Mouse (Mus musculus) erythroblast, adult 5-6 weeks (primary cell): ENCODE measurements around the gene Camk2g. TPM values are rescaled to one million over a fixed set of nuclear protein-coding genes. Genes with fewer than 3 reads are reported as not detected.

Experiments used
- ATAC-seq: replicated peaks from 2 replicates; pipeline ENCODE4 v1.8.0; 2016; ENCODE audit warnings: moderate number of reproducible peaks, mild to moderate bottlenecking, moderate TSS enrichment, inconsistent platforms; ENCODE audit not compliant: poor library complexity, low FRiP score, severe bottlenecking
- total RNA-seq, 2 experiments: library from RNA; stranded (forward) in 1 of 2; stranded (reverse) in 1 of 2; fragments of 150-400 nt in 1 of 2; fragments of 200-764, 138-1000 nt in 1 of 2; gene quantifications; 2 replicates each; pipeline versions ENCODE4 v1.2.3 to v1.2.4; 2015 to 2017; ENCODE audit warnings: low replicate concordance in 2 of 2

The Camk2g gene
- total RNA-seq, 2 experiments from 2014 or later, result 9.8 to 14.6 TPM

GRCm38 (mm10) chr14:20789593-20789992 lies 4.3 kb downstream of the Camk2g start:
- ATAC-seq, result no peak

DNA sequence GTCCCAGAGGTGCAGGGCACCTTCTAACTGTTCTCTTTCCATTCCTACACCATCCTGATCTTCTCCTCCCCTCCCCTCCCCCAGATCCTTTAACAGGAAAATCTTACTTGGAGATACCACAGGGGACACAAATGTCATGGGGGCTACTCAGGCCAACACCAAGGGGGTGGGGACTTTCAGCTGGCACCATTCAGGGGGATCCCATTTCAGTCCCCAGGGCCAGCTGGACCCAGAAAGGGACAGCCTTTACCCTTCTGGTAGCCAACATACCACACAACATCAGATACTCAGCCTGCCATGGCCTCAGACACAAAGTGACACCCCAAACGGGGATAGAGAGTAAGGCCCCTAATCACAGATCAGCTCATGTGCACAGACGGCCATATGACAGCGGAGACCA lies 5.7 kb downstream of the Camk2g start:
- ATAC-seq, result no peak

DNA sequence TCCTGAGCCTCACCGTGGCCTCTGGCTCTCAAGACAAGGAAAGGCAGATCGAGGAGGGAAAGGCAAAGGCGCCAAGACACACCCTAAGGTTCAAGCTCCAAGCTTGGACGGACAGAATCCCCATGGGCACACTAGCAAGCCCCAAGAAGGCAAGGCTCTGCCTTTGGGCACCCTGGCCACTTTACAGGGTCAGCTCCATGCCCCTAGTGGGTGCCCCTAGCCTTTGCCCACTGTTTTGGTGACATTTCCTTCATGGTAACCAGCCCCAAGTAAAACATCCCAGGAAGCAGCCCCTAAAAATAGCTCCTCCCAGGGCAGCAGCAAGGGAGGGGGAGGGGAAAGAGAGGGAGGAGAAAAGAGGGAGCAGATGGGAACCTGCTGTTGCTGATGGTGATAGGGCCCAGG lies 7.3 kb downstream of the Camk2g start:
- no peak for ATAC-seq

GRCm38 (mm10) chr14:20786020-20786419 lies 7.9 kb downstream of the Camk2g start:
- ATAC-seq, result no peak

GRCm38 (mm10) chr14:20785231-20785630 lies 8.7 kb downstream of the Camk2g start:
- ATAC-seq, result no peak

DNA sequence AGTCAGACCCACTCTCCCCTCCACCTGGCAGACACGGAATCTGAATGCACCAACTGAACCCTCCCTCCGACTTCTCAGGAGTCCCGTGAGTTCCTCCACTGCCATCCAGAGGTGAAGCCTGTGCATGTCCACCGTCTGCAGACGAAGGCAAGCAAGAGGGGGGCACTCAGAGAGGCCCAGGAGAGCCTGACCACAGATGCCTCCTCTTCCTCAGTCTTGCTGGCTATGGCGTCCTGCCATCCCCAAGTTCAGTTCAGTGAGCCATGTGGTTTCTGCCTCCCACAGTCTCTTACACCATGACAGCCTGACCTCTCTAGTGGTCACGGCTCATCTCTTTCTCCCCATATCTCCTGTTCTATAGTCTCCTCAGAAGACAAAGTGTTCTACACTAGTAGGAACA lies 9.2 kb downstream of the Camk2g start:
- no peak for ATAC-seq

- no peak for ATAC-seq
Measured at GRCm38 (mm10) chr14:20783526-20783925, 10.4 kb downstream of the Camk2g start.

DNA sequence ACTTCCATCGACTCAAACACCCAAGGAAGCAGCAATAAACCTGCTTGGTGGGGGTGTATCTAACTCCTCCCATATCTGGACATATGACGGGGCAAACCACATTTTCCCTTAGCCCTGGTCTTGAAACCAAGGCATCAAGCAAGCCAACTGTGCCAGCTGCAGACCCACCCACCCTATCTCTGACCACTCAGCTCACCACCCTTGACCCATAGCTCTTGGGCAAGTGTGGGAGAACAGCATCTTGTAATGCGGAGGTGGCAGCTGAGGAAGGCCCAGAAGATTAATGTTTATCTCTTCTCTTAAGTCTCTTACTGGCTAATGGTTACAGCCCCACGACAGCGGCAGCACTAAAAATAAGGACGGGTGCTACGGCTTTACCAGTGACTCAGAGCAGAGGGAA lies 11.0 kb downstream of the Camk2g start:
- no peak for ATAC-seq

GRCm38 (mm10) chr14:20780217-20780616 lies 13.7 kb downstream of the Camk2g start:
- no peak for ATAC-seq

DNA sequence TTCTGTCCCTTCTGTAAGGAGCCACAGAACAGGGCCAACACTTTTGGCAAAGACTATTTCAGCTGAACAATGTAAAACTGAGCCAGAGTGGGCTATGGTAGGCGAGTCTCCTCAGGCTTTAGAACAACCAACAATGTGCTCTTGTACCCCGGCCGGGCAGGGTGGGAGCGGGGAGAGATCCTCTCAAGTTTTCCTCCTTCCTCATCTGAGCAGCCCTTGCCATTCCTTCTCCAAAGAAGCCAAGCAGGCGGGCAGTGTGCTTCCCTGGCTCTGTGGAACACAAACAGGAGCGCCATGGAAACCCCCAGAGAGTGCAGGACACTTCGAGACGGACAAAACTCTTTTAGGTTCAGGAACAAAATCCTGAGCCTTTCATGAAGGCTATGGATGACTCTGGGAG lies 15.4 kb downstream of the Camk2g start:
- ATAC-seq, result no peak

GRCm38 (mm10) chr14:20775661-20776060 lies 18.2 kb downstream of the Camk2g start:
- no peak for ATAC-seq

GRCm38 (mm10) chr14:20773410-20773809 lies 20.5 kb downstream of the Camk2g start:
- no peak for ATAC-seq

GRCm38 (mm10) chr14:20772808-20773207 lies 21.1 kb downstream of the Camk2g start:
- no peak for ATAC-seq

- ATAC-seq, result no peak
Measured at GRCm38 (mm10) chr14:20771941-20772340, 21.9 kb downstream of the Camk2g start.

DNA sequence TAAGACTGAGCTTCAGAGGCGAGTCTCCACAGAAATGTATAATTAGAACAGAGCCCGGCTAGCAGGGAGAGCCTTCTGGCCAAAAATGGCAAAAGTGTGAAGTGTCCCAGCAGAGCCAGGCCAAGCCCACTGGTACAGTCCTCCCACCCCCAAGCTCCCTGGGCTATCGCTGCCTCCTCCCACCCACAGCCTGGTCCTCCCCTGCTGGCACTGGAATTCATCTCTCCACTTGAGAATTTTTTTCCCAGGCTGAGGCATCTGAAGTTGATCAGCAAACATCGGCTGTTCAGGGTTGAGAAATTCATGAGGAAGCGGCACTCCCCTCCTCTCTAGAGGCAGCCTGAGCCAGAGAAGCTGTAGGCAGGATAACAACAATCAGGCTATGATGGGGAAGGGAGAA lies 25.3 kb downstream of the Camk2g start:
- ATAC-seq, result no peak

DNA sequence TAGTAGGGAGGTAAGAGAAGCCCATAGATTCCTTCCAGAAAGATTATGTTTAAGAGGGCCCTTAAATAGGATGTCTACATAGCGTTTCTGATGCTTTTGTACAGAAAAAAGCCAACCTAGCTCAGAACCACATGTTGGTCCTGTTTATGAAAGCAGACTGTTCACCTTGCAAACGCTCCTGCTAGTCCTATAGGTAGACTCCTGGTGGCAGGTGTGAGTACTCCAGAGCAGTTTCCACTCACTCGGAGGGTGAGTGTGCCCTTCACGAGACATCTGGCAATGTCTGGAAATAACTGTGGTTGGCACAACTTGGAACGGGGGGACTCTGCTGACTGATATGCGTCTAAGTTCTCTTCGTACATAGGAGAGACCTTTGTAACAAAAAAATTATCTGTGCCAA lies 26.0 kb downstream of the Camk2g start:
- ATAC-seq, result no peak

DNA sequence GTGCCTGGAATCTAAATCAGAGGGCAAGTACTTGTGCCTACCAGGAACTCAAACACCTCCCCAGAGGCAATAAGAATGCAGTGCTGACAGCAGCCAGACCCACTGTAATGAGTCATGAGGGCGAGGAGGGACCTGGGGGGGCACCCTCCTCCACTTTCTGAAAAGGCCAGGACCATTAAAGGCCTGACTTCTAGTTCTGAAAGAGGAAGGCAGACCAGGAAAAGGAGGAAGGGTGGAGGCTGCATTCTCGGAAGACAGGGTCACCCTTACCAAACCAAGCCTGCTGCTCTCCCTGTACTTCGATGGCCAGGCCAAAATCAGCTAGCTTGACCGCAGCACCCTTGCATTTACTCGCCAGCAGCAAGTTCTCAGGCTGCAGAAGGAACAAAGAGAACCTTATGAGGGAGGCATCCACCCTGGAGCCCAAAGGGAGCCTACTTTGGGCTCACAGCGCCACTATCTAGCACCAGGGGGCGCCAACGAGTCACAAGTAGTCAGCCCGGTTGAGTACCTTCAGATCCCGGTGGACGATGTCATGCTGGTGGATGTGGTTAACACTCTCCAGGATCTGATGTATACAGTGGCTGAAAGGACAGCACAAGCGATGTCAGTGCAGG lies 28.1 kb downstream of the Camk2g start:
- peak; percentile 84 for ATAC-seq

DNA sequence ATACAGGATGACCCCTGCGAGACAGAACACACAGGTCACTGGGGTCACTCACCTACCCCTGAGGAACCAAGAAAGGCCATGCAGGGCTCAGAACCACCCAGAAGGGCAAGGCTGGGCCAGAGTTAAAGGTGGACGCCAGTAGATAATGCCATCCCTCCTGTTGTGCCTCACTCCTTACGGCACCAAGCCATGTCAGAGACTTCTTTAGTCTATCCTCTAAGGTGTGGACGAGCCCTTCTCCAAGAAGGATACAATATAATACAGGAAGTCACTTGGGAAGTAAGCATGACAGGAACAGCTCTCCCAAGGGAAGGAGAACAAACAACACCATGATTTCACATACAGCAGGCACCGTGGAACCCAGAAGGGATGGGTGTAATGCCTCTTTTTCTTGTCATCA lies 28.9 kb downstream of the Camk2g start:
- ATAC-seq, result no peak

DNA sequence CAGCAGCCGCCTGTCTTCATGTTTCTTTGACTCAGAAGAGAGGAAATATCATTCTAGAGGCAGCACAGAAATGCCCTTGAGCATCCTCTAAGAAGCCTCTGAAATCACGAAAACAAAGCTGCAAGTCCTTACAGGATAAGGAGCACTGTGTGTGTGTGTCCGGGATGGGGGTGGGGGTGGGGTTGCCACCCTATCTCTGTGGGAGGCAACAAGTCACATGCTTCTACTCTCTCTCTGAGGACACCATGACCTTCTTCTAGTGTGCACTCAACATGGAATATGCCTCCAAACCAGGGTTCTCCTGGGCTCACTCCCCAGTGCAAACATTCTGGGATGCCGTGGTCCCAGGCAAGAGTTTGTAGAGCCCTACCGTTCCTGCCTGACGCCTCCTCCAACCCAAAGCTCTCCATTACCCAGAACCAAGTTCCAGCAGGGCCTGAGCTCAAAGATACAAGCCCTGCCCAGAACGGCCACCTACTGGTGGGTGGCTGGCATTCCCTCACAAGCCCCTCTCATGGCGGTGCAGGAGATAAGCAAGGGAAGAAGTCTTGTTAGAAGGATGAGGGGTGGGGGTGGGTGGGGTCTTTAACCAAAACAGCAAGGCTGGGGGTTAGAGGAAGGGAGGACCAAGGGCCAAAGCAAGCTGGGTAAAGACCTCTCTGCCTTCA lies 35.0 kb downstream of the Camk2g start:
- ATAC-seq, result no peak

DNA sequence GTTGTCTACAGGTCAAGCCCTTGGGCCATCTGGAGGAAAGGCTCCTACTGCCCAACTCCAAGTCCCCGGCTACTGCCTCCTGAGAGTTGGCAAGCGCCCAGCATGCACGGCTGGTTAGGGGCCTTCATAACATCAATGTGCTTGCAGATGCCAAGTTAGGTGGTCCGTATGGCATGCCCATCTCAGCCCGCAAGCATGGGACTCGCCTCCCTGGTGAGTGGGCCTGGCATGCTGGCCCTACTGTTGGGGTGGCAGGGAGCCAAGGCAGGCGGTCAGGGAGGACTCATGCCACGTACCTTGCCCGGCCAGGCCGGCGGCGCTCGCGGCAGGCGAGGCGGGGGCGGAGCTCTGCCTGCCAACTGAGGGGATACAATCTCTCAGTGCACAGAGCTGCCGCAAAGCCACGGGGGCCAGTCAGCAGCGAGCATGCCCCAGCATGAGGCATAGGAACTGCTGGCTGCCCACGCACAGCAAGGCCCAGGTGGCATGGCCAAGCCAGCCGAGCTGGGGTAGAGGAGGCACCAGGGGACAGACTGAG lies 36.4 kb downstream of the Camk2g start:
- no peak for ATAC-seq

- no peak for ATAC-seq
Measured at GRCm38 (mm10) chr14:20753792-20754191, 40.1 kb downstream of the Camk2g start.

DNA sequence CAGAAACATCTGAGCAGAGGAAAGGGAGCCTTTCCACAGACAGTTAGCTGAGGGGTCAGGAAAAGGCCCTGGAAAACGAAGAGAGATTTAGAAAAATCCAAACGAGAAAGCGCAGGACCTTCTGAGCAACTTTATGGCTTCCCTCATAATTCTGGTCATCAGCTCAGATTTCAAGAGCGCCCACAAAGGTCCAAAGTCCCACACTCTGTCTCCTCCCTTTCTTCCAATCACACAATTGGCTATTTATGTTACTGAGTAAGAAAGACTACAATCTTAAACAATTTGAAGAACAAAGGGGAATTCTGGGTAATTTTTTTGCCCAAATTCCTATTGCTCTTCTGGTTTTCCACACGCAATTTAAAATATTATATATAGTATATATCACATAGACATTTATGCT lies 43.4 kb downstream of the Camk2g start:
- no peak for ATAC-seq
